Mouse (Mus musculus): Measurements from ENCODE around the gene Rab10. TPM values are rescaled to one million over a fixed set of nuclear protein-coding genes. Genes with fewer than 3 reads are reported as not detected.

Gene Rab10
- total RNA-seq (2023): 95.8 TPM

GRCm38 (mm10) chr12:3309391-3310320 is at the start of gene Rab10:
Gene Rab10 (minus strand): TSS chr12:3309969.

Other genes starting within 250 kb of the Rab10 start
- gene Kif3c, start 55.2 kb upstream of the Rab10 start, total RNA-seq (2023): 11.1 TPM
- 90.7 TPM for gene Asxl2, start 116.9 kb upstream of the Rab10 start, total RNA-seq (2023)

Data from CD4-positive naive resting alpha-beta T cell, adult 57 days (primary cell).